Mouse (Mus musculus) lung, postnatal 0 days (tissue): Measurements from ENCODE around the gene Etv5. TPM values are rescaled to one million over a fixed set of nuclear protein-coding genes. Genes with fewer than 3 reads are reported as not detected.

Source experiments
- ATAC-seq: fragments of 200-750 bp; cut with Nextera tagmentation; 2 replicates; pipeline ENCODE4 v1.8.0; 2017; ENCODE audit warnings: moderate library complexity
- DNase-seq: peaks from one replicate; pipeline ENCODE4 v3.0.0-alpha.2; 2016; ENCODE audit warnings: low spot score
- H3K27ac ChIP-seq: fragments of 300-500 bp; sonication (generic); 2 replicates; pipeline ENCODE4 v1.5.1; 2014; ENCODE audit warnings: antibody characterized with exemption, mild to moderate bottlenecking, low read length, mixed read lengths
- H3K27me3 ChIP-seq: fragments of 300-500 bp; sonication (generic); replicated peaks from 2 replicates; pipeline ENCODE4 v1.6.1; 2014; ENCODE audit warnings: low read length, mixed read lengths; ENCODE audit not compliant: insufficient read depth
- H3K36me3 ChIP-seq: fragments of 300-500 bp; sonication (generic); 2 replicates; pipeline ENCODE4 v1.6.1; 2014; ENCODE audit warnings: low read length, mixed read lengths; ENCODE audit not compliant: insufficient read depth
- H3K4me1 ChIP-seq: fragments of 300-500 bp; sonication (generic); 2 replicates; pipeline ENCODE4 v1.6.1; 2014; ENCODE audit warnings: antibody characterized with exemption, low read depth, low read length, mixed read lengths; ENCODE audit not compliant: insufficient read depth
- H3K4me2 ChIP-seq: fragments of 300-500 bp; sonication (generic); replicated peaks from 2 replicates; pipeline ENCODE4 v1.6.1; 2014; ENCODE audit warnings: low read depth, mild to moderate bottlenecking, low read length, moderate library complexity, mixed read lengths
- H3K4me3 ChIP-seq: fragments of 300-500 bp; sonication (generic); 2 replicates; pipeline ENCODE4 v1.5.1; 2014; ENCODE audit warnings: low read depth, low read length
- H3K9ac ChIP-seq: fragments of 300-500 bp; sonication (generic); replicated peaks from 2 replicates; pipeline ENCODE4 v1.6.1; 2014; ENCODE audit warnings: low read depth, mild to moderate bottlenecking
- H3K9me3 ChIP-seq: fragments of 300-500 bp; sonication (generic); 2 replicates; pipeline ENCODE4 v1.6.1; 2016; ENCODE audit warnings: low read length, mixed read lengths
- CTCF ChIP-seq: IDR thresholded peaks from 2 replicates; pipeline ENCODE4 v1.5.1; 2016; ENCODE audit warnings: antibody characterized with exemption, mild to moderate bottlenecking
- EP300 ChIP-seq: IDR thresholded peaks from 2 replicates; pipeline ENCODE4 v1.6.1; 2016; ENCODE audit warnings: antibody characterized with exemption, mild to moderate bottlenecking, control low read depth
- WGBS: fragments of 180-500 bp; shearing (Covaris S2); extraction: QIAGEN DNeasy Blood & Tissue Kit; methylation state at CpG from one replicate; pipeline ENCODE4 v1.1.7; 2014; 5-methylcytosine and 5-hydroxymethylcytosine counted together
- polyA plus RNA-seq: library from polyadenylated mRNA; unstranded; fragments of >200 nt; fragmentation: Nextera tagmentation; extraction: Ambion mirVana; gene quantifications from 2 replicates; pipeline ENCODE4 v1.2.1, GENCODE M21; 2015

Etv5 gene
- polyA plus RNA-seq, 1 experiment from 2014 or later, result 78.5 TPM

- ATAC-seq, result no peak
- Histone ChIP-seq H3K4me2 (no peak overlapping the region), H3K4me1 (no peaks in the 10 kb centered on the region), H3K9ac (no peak overlapping the region), H3K9me3 (no peaks in the 10 kb centered on the region), H3K27ac (no peak overlapping the region), H3K36me3 (no peaks in the 10 kb centered on the region), H3K4me3 (no peak overlapping the region), H3K27me3 (no peaks in the 10 kb centered on the region)
- WGBS, result 66% methylated on average over 11 of the region's 11 CpGs
- TF ChIP-seq CTCF (no peak), EP300 (no peak)
- no peak for DNase-seq
Observed at GRCm38 (mm10) chr16:22466381-22466780, 26.9 kb upstream of the Etv5 start.

GRCm38 (mm10) chr16:22462220-22462619, 22.7 kb upstream of the Etv5 start:
- no peak overlapping the region for H3K4me2 ChIP-seq
- H3K4me1 ChIP-seq, result no peaks in the 10 kb centered on the region
- WGBS, result 64% methylated on average over 3 of the region's 3 CpGs
- H3K36me3 ChIP-seq, result no peaks in the 10 kb centered on the region
- TF ChIP-seq EP300 (no peak), CTCF (no peak)
- H3K9ac ChIP-seq, result no peak overlapping the region
- H3K27me3 ChIP-seq, result no peaks in the 10 kb centered on the region
- no peak for DNase-seq
- no peak overlapping the region for H3K4me3 ChIP-seq
- H3K27ac ChIP-seq, result no peak overlapping the region
- no peaks in the 10 kb centered on the region for H3K9me3 ChIP-seq
- no peak for ATAC-seq

- ATAC-seq (no peak), DNase-seq (no peak)
- Histone ChIP-seq H3K4me2 (no peak overlapping the region), H3K27me3 (no peaks in the 10 kb centered on the region), H3K9me3 (no peaks in the 10 kb centered on the region), H3K4me3 (no peak overlapping the region), H3K27ac (no peak overlapping the region), H3K36me3 (no peaks in the 10 kb centered on the region), H3K9ac (no peak overlapping the region), H3K4me1 (no peaks in the 10 kb centered on the region)
- TF ChIP-seq EP300 (no peak), CTCF (no peak)
- WGBS, result 29% methylated on average over 6 of the region's 6 CpGs
Observed at GRCm38 (mm10) chr16:22461728-22462127, 22.2 kb upstream of the Etv5 start.

- H3K4me1 ChIP-seq, result no peaks in the 10 kb centered on the region
- DNase-seq (no peak), ATAC-seq (no peak)
- no peaks in the 10 kb centered on the region for H3K9me3 ChIP-seq
- no peak overlapping the region for H3K27ac ChIP-seq
- no peak overlapping the region for H3K9ac ChIP-seq
- no peak overlapping the region for H3K4me3 ChIP-seq
- H3K36me3 ChIP-seq, result no peaks in the 10 kb centered on the region
- H3K27me3 ChIP-seq, result no peaks in the 10 kb centered on the region
- no peak overlapping the region for H3K4me2 ChIP-seq
- WGBS, result 52% methylated on average over 1 of the region's 1 CpGs
- TF ChIP-seq CTCF (no peak), EP300 (no peak)
Observed at GRCm38 (mm10) chr16:22460960-22461359, 21.4 kb upstream of the Etv5 start.

- 54% methylated on average over 9 of the region's 9 CpGs for WGBS
- Histone ChIP-seq H3K4me2 (no peak overlapping the region), H3K4me1 (no peaks in the 10 kb centered on the region), H3K4me3 (no peak overlapping the region), H3K36me3 (no peaks in the 10 kb centered on the region), H3K9me3 (no peaks in the 10 kb centered on the region), H3K9ac (no peak overlapping the region), H3K27ac (no peak overlapping the region), H3K27me3 (no peaks in the 10 kb centered on the region)
- DNase-seq (peak; percentile 88), ATAC-seq (peak; percentile 90)
- TF ChIP-seq CTCF (no peak), EP300 (peak; percentile 72)
Observed at GRCm38 (mm10) chr16:22452082-22452481, 12.6 kb upstream of the Etv5 start.

- TF ChIP-seq EP300 (no peak), CTCF (no peak)
- Histone ChIP-seq H3K4me2 (no peak overlapping the region), H3K9me3 (no peaks in the 10 kb centered on the region), H3K36me3 (no peaks in the 10 kb centered on the region), H3K4me3 (no peak overlapping the region), H3K27ac (no peak overlapping the region), H3K9ac (no peak overlapping the region), H3K27me3 (no peaks in the 10 kb centered on the region), H3K4me1 (no peaks in the 10 kb centered on the region)
- WGBS, result 46% methylated on average over 6 of the region's 6 CpGs
- DNase-seq, result no peak
- ATAC-seq, result no peak
Observed at GRCm38 (mm10) chr16:22448093-22448492, 8.6 kb upstream of the Etv5 start.

GRCm38 (mm10) chr16:22444786-22445185, 5.3 kb upstream of the Etv5 start:
- WGBS, result 49% methylated on average over 6 of the region's 6 CpGs
- ATAC-seq (no peak), DNase-seq (no peak)
- H3K4me1 ChIP-seq, result peaks cover 9% of the 10 kb centered on the region; the same call in 1 of the 2 replicates
- TF ChIP-seq EP300, result no peak
- TF ChIP-seq CTCF, result no peak
- no peak overlapping the region for H3K4me3 ChIP-seq
- 0 out of 2 replicates have a peak overlapping the region, but pooled peaks have one; percentile 32 for H3K27ac ChIP-seq
- no peaks in the 10 kb centered on the region for H3K9me3 ChIP-seq
- no peaks in the 10 kb centered on the region for H3K27me3 ChIP-seq
- H3K9ac ChIP-seq, result no peak overlapping the region
- no peak overlapping the region for H3K4me2 ChIP-seq
- no peaks in the 10 kb centered on the region for H3K36me3 ChIP-seq
